Mouse (Mus musculus): Measurements from ENCODE around the gene Cog2. TPM values are rescaled to one million over a fixed set of nuclear protein-coding genes. Genes with fewer than 3 reads are reported as not detected.

Gene Cog2
- 14.2 and 14.7 TPM in 2 replicates for polyA plus RNA-seq (2012; rRNA removed)

DNA sequence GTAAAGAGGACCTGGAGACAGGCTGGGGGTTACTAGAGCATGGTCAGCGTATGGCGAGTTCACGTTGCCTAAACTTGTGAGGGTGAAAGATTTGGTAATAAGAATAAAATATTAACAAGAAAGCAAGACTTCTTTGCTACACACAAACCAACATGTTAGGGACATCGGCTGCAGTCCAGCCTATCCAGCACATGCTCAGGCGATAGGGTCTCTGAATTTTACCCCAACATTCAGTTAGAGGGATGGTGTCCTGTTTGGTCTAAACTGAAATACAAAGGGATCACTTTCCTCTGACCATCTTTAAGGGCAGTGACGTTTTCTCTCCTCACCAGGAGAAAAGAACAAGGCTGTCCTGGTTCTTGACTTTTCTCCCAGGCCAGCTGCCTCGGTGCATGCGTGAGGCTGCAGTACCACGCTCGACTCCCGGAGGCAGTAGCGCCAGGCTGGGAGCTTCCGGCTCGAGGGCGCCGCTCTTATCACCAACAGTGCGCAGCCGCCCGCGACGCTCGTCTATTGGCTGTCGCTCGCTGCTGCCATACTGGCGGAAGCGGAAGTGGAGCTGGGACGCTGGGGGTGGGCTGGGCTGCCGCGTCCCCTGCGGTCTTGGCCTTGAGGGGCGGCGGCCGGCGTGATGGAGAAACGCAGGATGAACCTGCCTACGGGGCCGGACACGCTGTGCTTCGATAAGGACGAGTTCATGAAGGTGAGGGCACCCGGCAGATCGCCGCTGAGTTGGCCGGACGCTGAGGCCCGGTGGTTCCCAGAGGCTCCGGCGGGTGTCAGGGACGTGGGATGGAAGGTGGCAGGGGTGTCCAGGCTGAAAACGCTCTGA, at the start of gene Cog2:
Gene Cog2 (plus strand): TSS at position 519 of the 832 bp plus-strand sequence.
- TF ChIP-seq POLR2A (IDR thresholded peaks at IDR 0.05; ENCODE audit: control insufficient read depth, low read depth, low read length) (peak; percentile 79; the same call in 1 of the 2 replicates), CTCF (IDR thresholded peaks at IDR 0.05; ENCODE audit: control insufficient read depth, insufficient read depth, insufficient replicate concordance, low read depth, low read length) (peak; percentile 72; the same call in 1 of the 2 replicates)
- Histone ChIP-seq H3K27ac (ENCODE audit: control insufficient read depth, insufficient read depth, low read depth, low read length) (peak within 1 kb of the TSS; percentile 82), H3K36me3 (ENCODE audit: control insufficient read depth, insufficient read depth, low read length) (no peaks in the 10 kb centered on the region; the same call in 1 of the 2 replicates), H3K4me3 (ENCODE audit: control insufficient read depth, low read depth, low read length) (peak within 1 kb of the TSS; percentile 97), H3K27me3 (ENCODE audit: control insufficient read depth, insufficient read depth, low read length) (no peaks in the 10 kb centered on the region), H3K4me1 (ENCODE audit: control insufficient read depth, insufficient read depth, low read length) (peaks cover 9% of the 10 kb centered on the region)

GRCm38 (mm10) chr8:124475690-124476089, 44.9 kb upstream of the Cog2 start:
- no peaks in the 10 kb centered on the region for H3K36me3 ChIP-seq (ENCODE audit: control insufficient read depth, insufficient read depth, low read length)
- no peaks in the 10 kb centered on the region for H3K27me3 ChIP-seq (ENCODE audit: control insufficient read depth, insufficient read depth, low read length)
- H3K27ac ChIP-seq (ENCODE audit: control insufficient read depth, insufficient read depth, low read depth, low read length) = 0 out of 2 replicates have a peak overlapping the region, but pooled peaks have one; percentile 3
- TF ChIP-seq POLR2A (IDR thresholded peaks at IDR 0.05; ENCODE audit: control insufficient read depth, low read depth, low read length) (no peak), CTCF (IDR thresholded peaks at IDR 0.05; ENCODE audit: control insufficient read depth, insufficient read depth, insufficient replicate concordance, low read depth, low read length) (no peak)
- H3K4me3 ChIP-seq (ENCODE audit: control insufficient read depth, low read depth, low read length) = no peak overlapping the region
- H3K4me1 ChIP-seq (ENCODE audit: control insufficient read depth, insufficient read depth, low read length) = no peaks in the 10 kb centered on the region

GRCm38 (mm10) chr8:124476701-124477100, 43.9 kb upstream of the Cog2 start:
- H3K4me3 ChIP-seq (ENCODE audit: control insufficient read depth, low read depth, low read length) = no peak overlapping the region

GRCm38 (mm10) chr8:124479251-124479650, 41.3 kb upstream of the Cog2 start:
- Histone ChIP-seq H3K4me1 (ENCODE audit: control insufficient read depth, insufficient read depth, low read length) (peaks cover 2% of the 10 kb centered on the region; the same call in 1 of the 2 replicates), H3K27ac (ENCODE audit: control insufficient read depth, insufficient read depth, low read depth, low read length) (no peak overlapping the region)
- TF ChIP-seq POLR2A (IDR thresholded peaks at IDR 0.05; ENCODE audit: control insufficient read depth, low read depth, low read length) (no peak), CTCF (IDR thresholded peaks at IDR 0.05; ENCODE audit: control insufficient read depth, insufficient read depth, insufficient replicate concordance, low read depth, low read length) (no peak)

More at GRCm38 (mm10) chr8:124476701-124477100, 43.9 kb upstream of the Cog2 start:
- Histone ChIP-seq H3K36me3 (ENCODE audit: control insufficient read depth, insufficient read depth, low read length) (no peaks in the 10 kb centered on the region), H3K27ac (ENCODE audit: control insufficient read depth, insufficient read depth, low read depth, low read length) (no peak overlapping the region), H3K4me1 (ENCODE audit: control insufficient read depth, insufficient read depth, low read length) (no peaks in the 10 kb centered on the region), H3K27me3 (ENCODE audit: control insufficient read depth, insufficient read depth, low read length) (no peaks in the 10 kb centered on the region)
- TF ChIP-seq POLR2A (IDR thresholded peaks at IDR 0.05; ENCODE audit: control insufficient read depth, low read depth, low read length) (no peak), CTCF (IDR thresholded peaks at IDR 0.05; ENCODE audit: control insufficient read depth, insufficient read depth, insufficient replicate concordance, low read depth, low read length) (no peak)

GRCm38 (mm10) chr8:124480321-124480720, 40.2 kb upstream of the Cog2 start:
- TF ChIP-seq POLR2A (IDR thresholded peaks at IDR 0.05; ENCODE audit: control insufficient read depth, low read depth, low read length) = no peak
- no peak overlapping the region for H3K4me3 ChIP-seq (ENCODE audit: control insufficient read depth, low read depth, low read length)

More at GRCm38 (mm10) chr8:124479251-124479650, 41.3 kb upstream of the Cog2 start:
- H3K36me3 ChIP-seq (ENCODE audit: control insufficient read depth, insufficient read depth, low read length) = no peaks in the 10 kb centered on the region
- no peak overlapping the region for H3K4me3 ChIP-seq (ENCODE audit: control insufficient read depth, low read depth, low read length)
- H3K27me3 ChIP-seq (ENCODE audit: control insufficient read depth, insufficient read depth, low read length) = no peaks in the 10 kb centered on the region

GRCm38 (mm10) chr8:124482790-124483189, 37.8 kb upstream of the Cog2 start:
- peaks cover 4% of the 10 kb centered on the region; the same call in 1 of the 2 replicates for H3K4me1 ChIP-seq (ENCODE audit: control insufficient read depth, insufficient read depth, low read length)
- no peaks in the 10 kb centered on the region for H3K36me3 ChIP-seq (ENCODE audit: control insufficient read depth, insufficient read depth, low read length)
- no peak overlapping the region for H3K4me3 ChIP-seq (ENCODE audit: control insufficient read depth, low read depth, low read length)
- no peak overlapping the region for H3K27ac ChIP-seq (ENCODE audit: control insufficient read depth, insufficient read depth, low read depth, low read length)
- no peak for TF ChIP-seq POLR2A (IDR thresholded peaks at IDR 0.05; ENCODE audit: control insufficient read depth, low read depth, low read length)
- TF ChIP-seq CTCF (IDR thresholded peaks at IDR 0.05; ENCODE audit: control insufficient read depth, insufficient read depth, insufficient replicate concordance, low read depth, low read length) = no peak
- H3K27me3 ChIP-seq (ENCODE audit: control insufficient read depth, insufficient read depth, low read length) = no peaks in the 10 kb centered on the region

More at GRCm38 (mm10) chr8:124480321-124480720, 40.2 kb upstream of the Cog2 start:
- no peaks in the 10 kb centered on the region for H3K27me3 ChIP-seq (ENCODE audit: control insufficient read depth, insufficient read depth, low read length)
- H3K27ac ChIP-seq (ENCODE audit: control insufficient read depth, insufficient read depth, low read depth, low read length) = no peak overlapping the region
- H3K4me1 ChIP-seq (ENCODE audit: control insufficient read depth, insufficient read depth, low read length) = peaks cover 2% of the 10 kb centered on the region; the same call in 1 of the 2 replicates
- no peaks in the 10 kb centered on the region for H3K36me3 ChIP-seq (ENCODE audit: control insufficient read depth, insufficient read depth, low read length)

GRCm38 (mm10) chr8:124483356-124484115, 37.0 kb upstream of the Cog2 start:
- no peaks in the 10 kb centered on the region for H3K27me3 ChIP-seq (ENCODE audit: control insufficient read depth, insufficient read depth, low read length)
- H3K4me1 ChIP-seq (ENCODE audit: control insufficient read depth, insufficient read depth, low read length) = peaks cover 4% of the 10 kb centered on the region; the same call in 1 of the 2 replicates
- TF ChIP-seq POLR2A (IDR thresholded peaks at IDR 0.05; ENCODE audit: control insufficient read depth, low read depth, low read length) (peak; percentile 28; the same call in 1 of the 2 replicates), CTCF (IDR thresholded peaks at IDR 0.05; ENCODE audit: control insufficient read depth, insufficient read depth, insufficient replicate concordance, low read depth, low read length) (peak; percentile 73; the same call in 1 of the 2 replicates)
- no peaks in the 10 kb centered on the region for H3K36me3 ChIP-seq (ENCODE audit: control insufficient read depth, insufficient read depth, low read length)
- H3K4me3 ChIP-seq (ENCODE audit: control insufficient read depth, low read depth, low read length) = peak overlapping the region; percentile 35; the same call in 1 of the 2 replicates
- H3K27ac ChIP-seq (ENCODE audit: control insufficient read depth, insufficient read depth, low read depth, low read length) = no peak overlapping the region
